Mouse (Mus musculus) forebrain, postnatal 0 days (tissue): Measurements from ENCODE around the gene Sec24a. TPM values are rescaled to one million over a fixed set of nuclear protein-coding genes. Genes with fewer than 3 reads are reported as not detected.

ENCODE experiments used
- ATAC-seq: fragments of 200-750 bp; cut with Nextera tagmentation; 2 replicates; pipeline ENCODE4 v1.8.0; 2017; ENCODE audit warnings: mild to moderate bottlenecking, moderate library complexity
- DNase-seq: peaks from one replicate; pipeline ENCODE4 v3.0.0-alpha.2; 2015
- H3K27ac ChIP-seq: fragments of 300-500 bp; sonication (generic); 2 replicates; pipeline ENCODE4 v1.5.1; 2014; ENCODE audit warnings: low read depth, mild to moderate bottlenecking, antibody characterized with exemption, low read length, moderate library complexity, mixed read lengths
- H3K27me3 ChIP-seq: fragments of 300-500 bp; sonication (generic); 2 replicates; pipeline ENCODE4 v1.6.1; 2014; ENCODE audit warnings: mild to moderate bottlenecking, low read length, mixed read lengths; ENCODE audit not compliant: insufficient read depth
- H3K36me3 ChIP-seq: fragments of 300-500 bp; sonication (generic); 2 replicates; pipeline ENCODE4 v1.6.1; 2014; ENCODE audit warnings: mild to moderate bottlenecking, moderate library complexity; ENCODE audit not compliant: insufficient read depth
- H3K4me1 ChIP-seq: fragments of 300-500 bp; sonication (generic); 2 replicates; pipeline ENCODE4 v1.6.1; 2014; ENCODE audit warnings: antibody characterized with exemption; ENCODE audit not compliant: insufficient read depth
- H3K4me2 ChIP-seq: fragments of 300-500 bp; sonication (generic); 2 replicates; pipeline ENCODE4 v1.6.1; 2014; ENCODE audit warnings: low read depth, mild to moderate bottlenecking, moderate library complexity
- H3K4me3 ChIP-seq: fragments of 300-500 bp; sonication (generic); 2 replicates; pipeline ENCODE4 v1.5.1; 2014; ENCODE audit warnings: low read depth, low read length, mixed read lengths
- H3K9ac ChIP-seq: fragments of 300-500 bp; sonication (generic); 2 replicates; pipeline ENCODE4 v1.6.1; 2014; ENCODE audit warnings: mild to moderate bottlenecking
- H3K9me3 ChIP-seq: fragments of 300-500 bp; sonication (generic); 2 replicates; pipeline ENCODE4 v1.6.1; 2016; ENCODE audit warnings: low read length
- CTCF ChIP-seq: sonication (generic); IDR thresholded peaks from 2 replicates; pipeline ENCODE4 v1.5.1; 2016; ENCODE audit warnings: antibody characterized with exemption, control low read depth, low read depth
- WGBS: fragments of 180-500 bp; shearing (Covaris S2); extraction: QIAGEN DNeasy Blood & Tissue Kit; methylation state at CpG from one replicate; pipeline ENCODE4 v1.1.7; 2014; 5-methylcytosine and 5-hydroxymethylcytosine counted together
- polyA plus RNA-seq: library from polyadenylated mRNA; unstranded; fragments of >200 nt; fragmentation: Nextera tagmentation; extraction: Ambion mirVana; gene quantifications from 2 replicates; pipeline ENCODE4 v1.2.1, GENCODE M21; 2015
- total RNA-seq: library from RNA; depleted of rRNA; stranded (reverse); fragments of >200 nt; gene quantifications from 2 replicates; pipeline ENCODE4 v1.2.3, GENCODE M21; 2014

The Sec24a gene
- total and polyA plus RNA-seq, 2 experiments from 2014 or later, result 9.3 to 12.6 TPM

DNA sequence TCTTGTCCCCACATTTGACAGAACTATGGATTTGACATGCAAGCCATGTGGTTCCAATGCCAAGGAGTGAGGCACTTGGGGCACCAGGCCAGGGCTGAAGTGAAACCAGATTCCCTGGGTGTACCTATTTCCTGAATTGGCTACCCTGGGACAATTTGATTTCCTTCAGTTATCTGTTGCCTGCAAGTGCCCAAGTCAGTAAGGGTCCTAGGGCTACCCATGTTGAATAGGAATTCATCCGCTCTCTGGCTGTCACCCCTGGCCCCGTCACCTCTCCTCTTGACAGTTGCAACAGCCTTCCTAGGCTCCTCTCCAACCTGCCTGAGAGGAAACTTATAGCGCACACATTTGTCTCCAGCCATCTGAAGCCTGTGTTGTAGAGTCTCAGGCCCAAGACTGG lies 108.5 kb downstream of the Sec24a start:
- no peaks in the 10 kb centered on the region for H3K4me1 ChIP-seq
- H3K9ac ChIP-seq, result no peak overlapping the region
- TF ChIP-seq CTCF, result no peak
- ATAC-seq (no peak), DNase-seq (no peak)
- H3K4me2 ChIP-seq, result no peak overlapping the region
- 91% methylated on average over 3 of the region's 3 CpGs for WGBS
- no peak overlapping the region for H3K27ac ChIP-seq
- no peaks in the 10 kb centered on the region for H3K36me3 ChIP-seq
- no peaks in the 10 kb centered on the region for H3K27me3 ChIP-seq
- no peaks in the 10 kb centered on the region for H3K9me3 ChIP-seq
- no peak overlapping the region for H3K4me3 ChIP-seq

DNA sequence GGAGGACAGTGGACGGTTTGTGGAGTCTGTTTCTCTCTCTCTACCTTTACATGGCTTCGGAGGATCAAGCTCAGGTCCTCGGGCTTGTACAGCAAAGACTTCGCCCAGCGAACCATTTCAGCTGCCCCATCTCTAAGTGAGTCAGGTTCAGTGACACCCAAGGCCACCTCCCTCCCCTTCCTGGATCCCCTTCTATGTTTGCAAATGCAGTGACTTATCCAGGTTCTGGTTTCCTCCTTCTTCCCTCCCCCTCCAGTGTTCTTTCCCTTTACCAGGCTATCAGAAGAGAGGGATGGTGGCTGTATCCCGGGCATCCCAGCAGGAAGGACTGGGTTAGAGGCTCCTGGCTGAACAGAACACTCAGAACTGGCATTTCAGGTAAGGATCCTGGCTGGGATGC lies 109.7 kb downstream of the Sec24a start:
- Histone ChIP-seq H3K9ac (no peak overlapping the region), H3K4me2 (no peak overlapping the region), H3K27me3 (no peaks in the 10 kb centered on the region), H3K4me3 (no peak overlapping the region), H3K36me3 (no peaks in the 10 kb centered on the region), H3K27ac (no peak overlapping the region), H3K9me3 (no peaks in the 10 kb centered on the region), H3K4me1 (no peaks in the 10 kb centered on the region)
- DNase-seq, result no peak
- WGBS, result 89% methylated on average over 6 of the region's 6 CpGs
- TF ChIP-seq CTCF, result no peak
- ATAC-seq, result no peak

DNA sequence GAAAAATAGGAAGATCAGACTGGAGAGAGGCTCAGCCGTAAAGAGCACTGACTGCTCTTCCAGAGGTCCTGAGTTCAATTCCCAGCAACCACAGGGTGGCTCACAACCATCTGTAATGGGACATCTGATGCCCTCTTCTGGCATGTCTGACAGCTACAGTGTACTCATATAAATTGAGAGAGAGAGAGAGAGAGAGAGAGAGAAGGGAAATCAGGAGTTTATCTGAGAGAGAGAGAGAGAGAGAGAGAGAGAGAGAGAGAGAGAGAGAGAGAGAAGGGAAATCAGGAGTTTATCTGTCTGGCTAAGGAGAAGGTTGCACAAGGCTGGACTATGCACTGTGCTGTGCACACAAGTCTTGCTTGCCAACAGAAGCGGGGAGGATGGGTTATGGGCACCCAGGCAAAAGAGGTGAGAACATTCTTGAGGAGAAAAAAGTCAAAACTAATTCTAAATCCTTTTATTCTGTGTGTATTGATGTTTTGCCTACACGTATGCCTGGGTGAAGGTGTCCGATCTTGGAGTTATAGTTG lies 110.5 kb downstream of the Sec24a start:
- DNase-seq (no peak), ATAC-seq (no peak)
- 85% methylated on average over 4 of the region's 4 CpGs for WGBS
- Histone ChIP-seq H3K4me1 (no peaks in the 10 kb centered on the region), H3K27ac (no peak overlapping the region), H3K27me3 (no peaks in the 10 kb centered on the region), H3K9ac (no peak overlapping the region), H3K36me3 (no peaks in the 10 kb centered on the region), H3K4me2 (no peak overlapping the region), H3K4me3 (no peak overlapping the region), H3K9me3 (no peaks in the 10 kb centered on the region)
- no peak for TF ChIP-seq CTCF

DNA sequence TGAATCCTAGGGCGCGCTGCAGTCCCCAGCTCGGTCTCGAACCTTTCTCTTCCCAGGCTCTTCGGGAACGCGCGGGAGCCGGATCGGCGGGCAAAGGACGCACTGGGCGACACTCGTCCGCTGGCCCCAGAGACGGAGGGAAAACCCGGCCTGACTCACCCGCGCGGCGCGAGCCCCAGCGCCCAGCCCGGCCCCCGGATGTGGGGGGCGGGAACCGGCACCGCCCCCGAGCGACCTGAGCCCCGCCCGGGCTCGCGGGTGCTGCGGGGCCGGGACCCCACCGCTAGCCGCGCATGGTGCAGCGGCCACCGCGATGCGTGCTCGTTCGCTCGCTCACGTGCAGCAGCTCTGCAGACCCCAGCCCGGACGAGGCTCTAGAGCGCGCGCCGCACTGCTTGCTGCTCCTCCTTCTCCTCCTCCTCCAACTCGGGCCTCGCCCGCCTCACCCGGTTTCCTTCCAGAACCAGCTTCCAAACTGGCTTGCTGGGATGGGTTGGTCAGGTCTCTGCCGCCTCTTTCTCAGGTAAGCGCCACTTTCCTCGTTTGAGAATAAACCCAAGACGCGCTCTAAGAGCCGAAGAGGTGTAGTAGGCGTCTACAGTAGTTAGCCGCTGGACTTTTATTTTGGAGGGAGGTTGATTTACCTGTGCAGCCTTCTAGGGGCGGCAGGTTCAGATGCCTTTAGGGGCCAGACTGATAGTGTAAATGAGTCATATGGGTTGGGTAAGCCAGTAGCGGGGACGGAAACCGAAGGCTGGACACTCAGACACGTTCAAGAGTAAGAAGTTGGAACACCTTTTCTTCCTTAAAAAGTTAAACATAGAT lies 112.5 kb downstream of the Sec24a start, which contains the start of the genes N4bp3 and D930048N14Rik:
Gene N4bp3 (minus strand): TSS at position 152 of the 825 bp plus-strand sequence.
Gene D930048N14Rik (plus strand): TSS at position 264 of the 825 bp plus-strand sequence.
- no peak; the same call in 1 of the 2 replicates for TF ChIP-seq CTCF
- WGBS, result 2% methylated on average over 70 of the region's 70 CpGs
- peak within 1 kb of the TSS; percentile 64 for H3K4me3 ChIP-seq

DNA sequence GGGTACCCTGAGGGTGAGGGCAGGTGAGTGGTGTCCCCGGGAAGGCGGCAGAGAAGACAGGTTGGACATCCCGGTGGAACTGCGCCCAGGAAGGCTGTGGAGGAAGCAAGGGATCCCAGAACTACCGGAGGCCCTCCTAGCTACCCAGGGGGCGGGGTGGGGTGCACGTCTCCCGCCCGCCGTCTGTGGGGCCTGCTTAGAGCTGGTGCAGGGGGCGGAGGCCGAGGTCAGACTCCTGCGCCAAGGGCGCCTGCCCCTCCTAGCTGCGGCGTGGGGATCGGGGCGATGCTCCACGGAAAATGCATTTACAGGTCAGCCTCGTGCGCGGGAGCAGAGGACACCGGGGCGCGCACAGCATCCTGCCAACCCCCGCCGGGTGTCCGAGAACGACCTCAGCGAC lies 113.2 kb downstream of the Sec24a start:
- H3K4me1 ChIP-seq, result no peaks in the 10 kb centered on the region
- H3K4me2 ChIP-seq, result peak overlapping the region; percentile 86
- no peak for TF ChIP-seq CTCF
- DNase-seq, result no peak
- 5% methylated on average over 30 of the region's 30 CpGs for WGBS
- H3K9me3 ChIP-seq, result no peaks in the 10 kb centered on the region
- H3K9ac ChIP-seq, result peak overlapping the region; percentile 73
- H3K36me3 ChIP-seq, result no peaks in the 10 kb centered on the region
- H3K27me3 ChIP-seq, result no peaks in the 10 kb centered on the region
- 0 out of 2 replicates have a peak overlapping the region, but pooled peaks have one; percentile 29 for H3K27ac ChIP-seq
- peak; percentile 34; the same call in 1 of the 2 replicates for ATAC-seq
- H3K4me3 ChIP-seq, result peak overlapping the region; percentile 64

More for the DNA sequence above, 112.5 kb downstream of the Sec24a start, which contains the start of the genes N4bp3 and D930048N14Rik:
- ATAC-seq, result peak; percentile 86
- Histone ChIP-seq H3K27me3 (no peaks in the 10 kb centered on the region), H3K27ac (0 out of 2 replicates have a peak within 1 kb of the TSS, but pooled peaks have one; percentile 29), H3K4me2 (peak within 1 kb of the TSS; percentile 86), H3K9me3 (no peaks in the 10 kb centered on the region), H3K36me3 (no peaks in the 10 kb centered on the region), H3K9ac (peak within 1 kb of the TSS; percentile 73), H3K4me1 (no peaks in the 10 kb centered on the region)
- DNase-seq, result peak; percentile 56

DNA sequence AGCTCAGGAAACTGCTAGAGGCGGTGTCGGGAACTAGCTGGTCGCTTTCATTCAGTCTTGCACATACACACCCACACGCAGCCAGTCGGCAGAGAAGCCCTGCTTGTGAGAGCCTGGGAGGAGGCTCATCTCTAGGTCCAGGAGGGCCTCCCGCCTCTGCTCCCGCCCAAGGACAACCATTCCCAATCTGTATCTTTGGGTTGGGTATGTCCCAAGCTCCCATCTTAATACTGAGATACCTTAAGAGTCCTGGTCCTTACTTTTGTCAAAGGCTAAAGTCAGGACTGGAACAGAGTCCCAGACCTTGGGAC lies 113.6 kb downstream of the Sec24a start:
- 4% methylated on average over 7 of the region's 7 CpGs for WGBS
- Histone ChIP-seq H3K4me1 (no peaks in the 10 kb centered on the region), H3K27me3 (no peaks in the 10 kb centered on the region), H3K4me2 (peak overlapping the region; percentile 86), H3K36me3 (no peaks in the 10 kb centered on the region), H3K4me3 (peak overlapping the region; percentile 64), H3K27ac (no peak overlapping the region), H3K9ac (peak overlapping the region; percentile 73), H3K9me3 (no peaks in the 10 kb centered on the region)
- no peak for TF ChIP-seq CTCF
- ATAC-seq, result peak; percentile 19; the same call in 1 of the 2 replicates
- no peak for DNase-seq
